Mouse (Mus musculus) lung, adult 2 months (tissue): ENCODE results near the gene Kifc3. TPM values are rescaled to one million over a fixed set of nuclear protein-coding genes. Genes with fewer than 3 reads are reported as not detected.

ENCODE experiments used
- DNase-seq: peaks from one replicate; pipeline ENCODE4 v3.0.0; 2022
- H3K4me1 ChIP-seq: fragments of 200-500 bp; 2 replicates; pipeline ENCODE4 v1.6.1; 2011; ENCODE audit warnings: low read length; ENCODE audit not compliant: control insufficient read depth, insufficient read depth
- H3K4me3 ChIP-seq: fragments of 200-500 bp; replicated peaks from 2 replicates; pipeline ENCODE3; 2011; ENCODE audit warnings: low read depth, mild to moderate bottlenecking, control low read depth, low read length; ENCODE audit errors: extremely low read depth
- CTCF ChIP-seq: fragments of 200-500 bp; IDR thresholded peaks from 2 replicates; pipeline ENCODE4 v1.5.1; 2011; ENCODE audit warnings: mild to moderate bottlenecking, low read length, control low read depth; ENCODE audit not compliant: insufficient read depth
- POLR2A ChIP-seq: fragments of 200-500 bp; IDR thresholded peaks from 2 replicates; pipeline ENCODE4 v1.6.1; 2011; ENCODE audit warnings: low read depth, mild to moderate bottlenecking, control low read depth, low read length, borderline replicate concordance; ENCODE audit errors: extremely low read depth
- WGBS: fragments of 180-500 bp; shearing (Covaris S2); methylation state at CpG from one replicate; pipeline ENCODE4 v1.1.7; 2018; 5-methylcytosine and 5-hydroxymethylcytosine counted together
- polyA plus RNA-seq: library from polyadenylated mRNA; depleted of rRNA; stranded (reverse); fragments of >200 nt; gene quantifications from 2 replicates; pipeline ENCODE4 v1.2.3, GENCODE M21; 2012

Kifc3 gene
- polyA plus RNA-seq, 1 experiment = 93.2 TPM

DNA sequence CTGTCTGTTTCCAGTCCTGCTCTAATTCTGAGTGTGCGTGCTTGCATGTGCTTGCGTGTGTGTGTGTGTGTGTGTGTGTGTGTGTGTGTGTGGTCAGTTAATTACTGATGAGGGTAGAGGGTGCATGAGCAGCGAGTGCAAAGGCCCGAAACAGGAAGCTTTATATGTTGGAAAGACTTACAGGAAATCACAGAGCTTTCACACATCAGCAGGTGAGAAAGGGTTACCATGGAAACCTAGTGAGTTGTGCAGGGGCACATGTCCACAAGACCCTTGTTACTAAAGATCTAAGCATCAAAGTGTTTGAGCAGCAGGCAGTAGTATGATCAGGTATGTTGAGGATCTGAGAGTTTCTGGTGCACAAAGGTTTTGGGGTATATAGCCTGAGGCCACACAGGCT, 118.4 kb downstream of the Kifc3 start:
- peaks cover 4% of the 10 kb centered on the region; the same call in 1 of the 2 replicates for H3K4me1 ChIP-seq
- no peak overlapping the region for H3K4me3 ChIP-seq
- TF ChIP-seq POLR2A (no peak), CTCF (no peak)
- DNase-seq = no peak
- 77% methylated on average over 4 of the region's 4 CpGs for WGBS

DNA sequence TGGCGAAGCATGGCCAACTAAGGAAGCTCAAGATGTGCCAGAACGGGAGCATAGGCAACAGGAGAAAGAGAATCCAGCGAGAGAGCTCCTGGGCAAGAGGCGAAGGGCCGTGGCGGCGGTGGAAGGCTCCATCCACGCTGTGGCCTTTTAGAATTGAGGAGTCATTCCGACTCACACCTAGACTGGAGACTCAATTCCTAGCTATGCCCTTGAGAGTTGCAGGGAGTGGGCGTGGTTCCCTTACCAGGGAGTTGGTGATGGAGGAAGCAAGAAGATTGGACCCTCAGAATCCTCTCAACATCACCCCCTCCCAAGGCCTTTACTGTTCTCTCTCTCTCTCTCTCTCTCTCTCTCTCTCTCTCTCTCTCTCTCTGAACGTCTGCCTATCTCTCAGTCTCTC, 121.0 kb downstream of the Kifc3 start:
- Histone ChIP-seq H3K4me3 (peak overlapping the region; percentile 89), H3K4me1 (peaks cover 4% of the 10 kb centered on the region; the same call in 1 of the 2 replicates)
- DNase-seq = no peak
- TF ChIP-seq POLR2A (no peak), CTCF (no peak)
- 5% methylated on average over 11 of the region's 11 CpGs for WGBS

DNA sequence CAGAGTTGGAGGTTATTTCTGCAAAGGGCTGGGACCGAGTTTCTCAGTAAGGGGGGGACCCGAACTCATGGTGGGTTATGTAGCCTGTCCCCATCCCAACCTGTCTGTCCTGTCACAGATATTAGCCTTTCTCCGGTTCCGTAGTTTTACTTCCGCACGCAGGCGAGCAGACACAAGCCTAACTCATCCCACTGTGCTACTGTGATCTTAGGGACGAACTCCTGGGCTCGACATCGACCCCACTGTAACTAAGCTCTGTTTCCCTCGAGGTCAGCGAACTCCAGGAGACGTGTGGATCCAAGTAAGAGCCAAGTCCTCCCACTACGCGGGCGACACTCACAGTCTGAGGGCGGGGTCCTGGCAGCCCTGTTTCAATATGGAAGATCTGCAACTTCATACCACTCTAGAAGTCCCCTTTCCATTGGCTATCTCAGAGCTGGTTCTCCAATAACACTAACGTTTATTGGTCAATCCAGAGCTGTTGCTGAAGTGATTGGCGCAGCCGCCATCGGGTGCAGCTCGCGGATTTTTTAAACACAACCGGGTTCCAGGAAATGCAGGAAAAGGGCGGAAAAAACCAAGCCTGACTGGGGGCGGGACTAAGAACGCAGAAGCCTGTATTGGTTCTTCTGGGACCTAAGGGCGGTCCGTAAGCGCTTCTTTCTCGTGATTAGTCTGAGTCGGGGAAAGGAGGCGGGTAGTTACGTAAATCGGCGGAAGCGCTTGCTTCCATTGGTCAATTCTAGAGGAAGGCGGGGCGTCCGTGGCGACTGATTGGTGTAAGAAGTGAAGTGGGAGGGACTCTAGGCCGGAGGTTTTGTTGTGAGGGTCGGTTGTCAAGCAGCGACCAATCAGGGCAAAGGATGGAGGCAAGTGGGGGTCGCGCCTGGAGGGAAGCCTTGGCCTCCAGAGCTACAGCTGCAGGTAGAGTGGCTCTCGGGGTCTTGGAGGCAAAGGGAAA, 122.0 kb downstream of the Kifc3 start, which contains the start of gene Katnb1:
Gene Katnb1, plus strand, starts transcription at position 806 of the 961 bp plus-strand sequence.
- peak; percentile 95 for DNase-seq
- WGBS = under 1% methylated on average over 47 of the region's 47 CpGs
- Histone ChIP-seq H3K4me3 (peak within 1 kb of the TSS; percentile 93), H3K4me1 (peaks cover 4% of the 10 kb centered on the region; the same call in 1 of the 2 replicates)
- peak; percentile 97; the same call in 1 of the 2 replicates for TF ChIP-seq POLR2A
- no peak for TF ChIP-seq CTCF

GRCm38 (mm10) chr8:95079305-95079704, 123.3 kb downstream of the Kifc3 start:
- no peak overlapping the region for H3K4me3 ChIP-seq
- no peak for DNase-seq
- 86% methylated on average over 4 of the region's 4 CpGs for WGBS
- TF ChIP-seq POLR2A (no peak), CTCF (no peak)
- peaks cover 4% of the 10 kb centered on the region; the same call in 1 of the 2 replicates for H3K4me1 ChIP-seq

DNA sequence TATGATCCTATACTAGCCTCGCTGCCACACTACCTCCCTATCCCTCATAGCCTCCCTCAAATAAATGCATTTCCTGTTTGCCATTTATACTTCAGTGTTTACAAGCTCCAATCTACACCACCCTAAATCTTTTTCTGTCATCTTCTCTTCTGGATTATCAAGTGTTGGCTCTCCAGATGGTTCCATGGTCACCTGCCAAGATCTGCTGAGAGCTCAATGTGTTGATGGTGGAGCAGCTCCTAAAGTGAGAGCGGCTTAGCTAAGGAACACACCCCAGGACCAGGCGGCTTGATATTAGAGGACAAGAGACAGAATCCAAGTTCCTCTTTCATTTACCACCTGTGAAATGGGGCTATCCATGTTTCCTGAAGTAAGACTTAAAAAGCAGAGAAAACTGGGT, 124.6 kb downstream of the Kifc3 start:
- no peak for TF ChIP-seq POLR2A
- no peak for TF ChIP-seq CTCF
- 72% methylated on average over 3 of the region's 3 CpGs for WGBS

GRCm38 (mm10) chr8:95076151-95076550, 126.5 kb downstream of the Kifc3 start:
- Histone ChIP-seq H3K4me3 (no peak overlapping the region), H3K4me1 (no peaks in the 10 kb centered on the region)
- TF ChIP-seq CTCF (no peak), POLR2A (no peak)
- WGBS = 70% methylated on average over 17 of the region's 17 CpGs
- no peak for DNase-seq

More for the DNA sequence above, 124.6 kb downstream of the Kifc3 start:
- Histone ChIP-seq H3K4me1 (peaks cover 4% of the 10 kb centered on the region; the same call in 1 of the 2 replicates), H3K4me3 (no peak overlapping the region)
- no peak for DNase-seq

DNA sequence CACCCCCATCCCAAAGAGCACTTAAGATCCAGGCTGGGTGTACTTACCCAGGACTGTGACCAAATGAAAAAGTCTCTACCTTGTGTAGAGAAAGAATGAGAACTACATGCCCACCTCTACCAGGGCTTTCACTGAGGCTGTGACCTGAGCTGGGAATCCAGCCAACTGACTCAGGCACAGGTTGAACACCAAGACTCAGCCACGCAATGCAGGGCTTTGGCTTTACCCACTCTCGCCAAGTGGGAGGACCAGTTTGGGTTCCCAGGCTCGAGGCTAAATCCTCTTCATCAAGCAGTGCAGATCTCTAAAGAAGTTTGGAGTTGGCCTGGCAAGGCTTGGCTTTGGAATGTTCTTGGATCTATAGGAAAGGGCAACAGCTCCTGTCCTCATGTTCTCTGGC, 127.1 kb downstream of the Kifc3 start:
- 51% methylated on average over 3 of the region's 3 CpGs for whole genome bisulfite sequencing
- H3K4me3 ChIP-seq = no peak overlapping the region
- H3K4me1 ChIP-seq = no peaks in the 10 kb centered on the region
- DNase-seq = no peak
- TF ChIP-seq CTCF (no peak), POLR2A (no peak)

DNA sequence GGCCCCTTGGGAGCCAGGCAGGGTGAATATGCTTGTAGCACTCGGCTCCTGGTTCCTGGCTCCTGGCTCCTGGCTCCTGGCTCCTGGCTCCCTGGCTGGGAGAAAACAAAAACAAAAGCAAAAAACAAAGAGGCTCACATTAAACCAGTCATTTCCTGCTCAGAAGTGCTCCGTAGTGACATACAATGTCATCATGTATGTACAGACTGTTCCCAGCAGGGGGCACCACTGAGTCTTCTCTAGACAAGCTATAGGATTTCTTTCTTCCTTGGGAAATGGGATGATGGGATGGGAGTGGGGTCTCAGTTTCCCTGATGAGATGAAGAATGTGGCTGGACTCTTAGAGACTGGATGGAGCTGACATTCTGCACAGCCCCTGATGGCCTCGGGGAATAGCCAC, 135.0 kb downstream of the Kifc3 start:
- H3K4me3 ChIP-seq = no peak overlapping the region
- WGBS = 35% methylated on average over 3 of the region's 3 CpGs
- TF ChIP-seq CTCF = no peak
- H3K4me1 ChIP-seq = no peaks in the 10 kb centered on the region
- peak; percentile 52 for DNase-seq

DNA sequence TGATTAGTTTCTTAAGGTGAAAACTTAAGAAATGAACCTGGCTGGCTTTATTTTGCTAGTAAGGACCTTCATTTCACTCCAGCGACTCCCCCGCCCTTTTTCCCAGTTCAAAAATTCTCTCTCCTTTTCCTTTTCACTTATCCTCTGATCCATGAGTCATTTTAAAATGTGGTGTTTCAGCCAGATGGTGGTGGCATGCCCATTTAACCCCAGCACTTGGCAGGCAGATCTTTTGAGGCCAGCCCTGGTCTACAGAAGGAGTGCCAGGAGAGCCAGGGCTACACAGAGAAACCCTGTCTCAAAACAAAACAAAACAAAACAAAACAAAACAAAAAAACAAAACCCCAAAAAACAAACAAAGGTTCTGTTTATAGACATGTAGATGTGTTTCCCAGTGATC, 138.1 kb downstream of the Kifc3 start:
- no peak for DNase-seq
- 87% methylated on average over 2 of the region's 2 CpGs for WGBS
- TF ChIP-seq CTCF (no peak), POLR2A (no peak)
- Histone ChIP-seq H3K4me3 (no peak overlapping the region), H3K4me1 (0 out of 2 replicates have a peak, but pooled peaks cover under 1% of the 10 kb centered on the region)
